Mouse (Mus musculus): ENCODE data around the gene Chmp2b. TPM values are rescaled to one million over a fixed set of nuclear protein-coding genes. Genes with fewer than 3 reads are reported as not detected.

Chmp2b gene
- polyA plus RNA-seq (2014; fragmentation: Nextera tagmentation; extraction: Ambion mirVana): 153 and 154 TPM in 2 replicates

GRCm38 (mm10) chr16:65561963-65562863 lies at the start of gene Chmp2b:
Gene Chmp2b, minus strand, starts transcription at chr16:65562726.
- peak within 1 kb of the TSS; percentile 75 for H3K27ac ChIP-seq
- peak within 1 kb of the TSS; percentile 59 for H3K4me2 ChIP-seq (replicated peaks)
- DNase-seq (ENCODE audit: low spot score) (peak; percentile 91), ATAC-seq (ENCODE audit: low FRiP score) (peak; percentile 95)
- 0 out of 2 replicates have a peak, but pooled peaks cover 10% of the 10 kb centered on the region for H3K4me1 ChIP-seq (replicated peaks; ENCODE audit: control insufficient read depth, insufficient read depth, low read length)
- no peaks in the 10 kb centered on the region for H3K36me3 ChIP-seq (replicated peaks; ENCODE audit: control insufficient read depth, insufficient read depth)
- H3K9me3 ChIP-seq (ENCODE audit: control insufficient read depth, low read length): no peaks in the 10 kb centered on the region
- under 1% methylated on average over 68 of the region's 69 CpGs for WGBS
- H3K9ac ChIP-seq: peak within 1 kb of the TSS; percentile 86
- H3K4me3 ChIP-seq (replicated peaks; ENCODE audit: low read length): peak within 1 kb of the TSS; percentile 88
- no peaks in the 10 kb centered on the region for H3K27me3 ChIP-seq (ENCODE audit: control insufficient read depth, insufficient read depth, low read length)

GRCm38 (mm10) chr16:65611678-65612077 lies 49.2 kb upstream of the Chmp2b start:
- no peaks in the 10 kb centered on the region for H3K27me3 ChIP-seq (ENCODE audit: control insufficient read depth, insufficient read depth, low read length)
- ATAC-seq (ENCODE audit: low FRiP score): no peak
- H3K4me1 ChIP-seq (replicated peaks; ENCODE audit: control insufficient read depth, insufficient read depth, low read length): no peaks in the 10 kb centered on the region
- no peaks in the 10 kb centered on the region for H3K36me3 ChIP-seq (replicated peaks; ENCODE audit: control insufficient read depth, insufficient read depth)
- DNase-seq (ENCODE audit: low spot score): no peak
- H3K4me3 ChIP-seq (replicated peaks; ENCODE audit: low read length): no peak overlapping the region
- H3K9me3 ChIP-seq (ENCODE audit: control insufficient read depth, low read length): no peaks in the 10 kb centered on the region
- H3K27ac ChIP-seq: no peak overlapping the region
- H3K4me2 ChIP-seq (replicated peaks): no peak overlapping the region
- 97% methylated on average over 1 of the region's 1 CpGs for WGBS
- no peak overlapping the region for H3K9ac ChIP-seq

- Histone ChIP-seq H3K4me3 (replicated peaks; ENCODE audit: low read length) (no peak overlapping the region), H3K9ac (no peak overlapping the region), H3K27ac (no peak overlapping the region), H3K36me3 (replicated peaks; ENCODE audit: control insufficient read depth, insufficient read depth) (no peaks in the 10 kb centered on the region), H3K9me3 (ENCODE audit: control insufficient read depth, low read length) (no peaks in the 10 kb centered on the region), H3K4me1 (replicated peaks; ENCODE audit: control insufficient read depth, insufficient read depth, low read length) (0 out of 2 replicates have a peak, but pooled peaks cover 2% of the 10 kb centered on the region), H3K27me3 (ENCODE audit: control insufficient read depth, insufficient read depth, low read length) (no peaks in the 10 kb centered on the region), H3K4me2 (replicated peaks) (no peak overlapping the region)
- 84% methylated on average over 4 of the region's 4 CpGs for WGBS
- no peak for ATAC-seq (ENCODE audit: low FRiP score)
- no peak for DNase-seq (ENCODE audit: low spot score)
Observed at GRCm38 (mm10) chr16:65600798-65601197, 38.3 kb upstream of the Chmp2b start.

GRCm38 (mm10) chr16:65586111-65586865 lies 23.8 kb upstream of the Chmp2b start:
- Histone ChIP-seq H3K27me3 (ENCODE audit: control insufficient read depth, insufficient read depth, low read length) (no peaks in the 10 kb centered on the region), H3K9me3 (ENCODE audit: control insufficient read depth, low read length) (no peaks in the 10 kb centered on the region), H3K36me3 (replicated peaks; ENCODE audit: control insufficient read depth, insufficient read depth) (no peaks in the 10 kb centered on the region), H3K4me3 (replicated peaks; ENCODE audit: low read length) (no peak overlapping the region), H3K27ac (no peak overlapping the region), H3K4me2 (replicated peaks) (no peak overlapping the region), H3K4me1 (replicated peaks; ENCODE audit: control insufficient read depth, insufficient read depth, low read length) (no peaks in the 10 kb centered on the region), H3K9ac (no peak overlapping the region)
- DNase-seq (ENCODE audit: low spot score): no peak
- no peak for ATAC-seq (ENCODE audit: low FRiP score)
- 61% methylated on average over 7 of the region's 7 CpGs for WGBS

- DNase-seq (ENCODE audit: low spot score): no peak
- no peaks in the 10 kb centered on the region for H3K4me1 ChIP-seq (replicated peaks; ENCODE audit: control insufficient read depth, insufficient read depth, low read length)
- ATAC-seq (ENCODE audit: low FRiP score): no peak
- no peak overlapping the region for H3K9ac ChIP-seq
- no peaks in the 10 kb centered on the region for H3K36me3 ChIP-seq (replicated peaks; ENCODE audit: control insufficient read depth, insufficient read depth)
- no peak overlapping the region for H3K4me3 ChIP-seq (replicated peaks; ENCODE audit: low read length)
- H3K9me3 ChIP-seq (ENCODE audit: control insufficient read depth, low read length): no peaks in the 10 kb centered on the region
- H3K27me3 ChIP-seq (ENCODE audit: control insufficient read depth, insufficient read depth, low read length): no peaks in the 10 kb centered on the region
- no peak overlapping the region for H3K27ac ChIP-seq
- H3K4me2 ChIP-seq (replicated peaks): no peak overlapping the region
- 91% methylated on average over 2 of the region's 2 CpGs for WGBS
Observed at GRCm38 (mm10) chr16:65585699-65586098, 23.2 kb upstream of the Chmp2b start.

GRCm38 (mm10) chr16:65577298-65578029 lies 14.9 kb upstream of the Chmp2b start:
- H3K4me1 ChIP-seq (replicated peaks; ENCODE audit: control insufficient read depth, insufficient read depth, low read length): peaks cover 5% of the 10 kb centered on the region; the same call in 1 of the 2 replicates
- H3K9ac ChIP-seq: no peak overlapping the region
- H3K4me2 ChIP-seq (replicated peaks): no peak overlapping the region
- no peaks in the 10 kb centered on the region for H3K27me3 ChIP-seq (ENCODE audit: control insufficient read depth, insufficient read depth, low read length)
- 37% methylated on average over 6 of the region's 6 CpGs for WGBS
- DNase-seq (ENCODE audit: low spot score) (no peak), ATAC-seq (ENCODE audit: low FRiP score) (no peak)
- no peak overlapping the region for H3K4me3 ChIP-seq (replicated peaks; ENCODE audit: low read length)
- H3K27ac ChIP-seq: no peak overlapping the region
- H3K9me3 ChIP-seq (ENCODE audit: control insufficient read depth, low read length): no peaks in the 10 kb centered on the region
- no peaks in the 10 kb centered on the region for H3K36me3 ChIP-seq (replicated peaks; ENCODE audit: control insufficient read depth, insufficient read depth)

- DNase-seq (ENCODE audit: low spot score) (no peak), ATAC-seq (ENCODE audit: low FRiP score) (no peak)
- Histone ChIP-seq H3K4me3 (replicated peaks; ENCODE audit: low read length) (no peak overlapping the region), H3K9ac (no peak overlapping the region), H3K27ac (no peak overlapping the region), H3K9me3 (ENCODE audit: control insufficient read depth, low read length) (no peaks in the 10 kb centered on the region), H3K36me3 (replicated peaks; ENCODE audit: control insufficient read depth, insufficient read depth) (no peaks in the 10 kb centered on the region), H3K27me3 (ENCODE audit: control insufficient read depth, insufficient read depth, low read length) (no peaks in the 10 kb centered on the region), H3K4me1 (replicated peaks; ENCODE audit: control insufficient read depth, insufficient read depth, low read length) (no peaks in the 10 kb centered on the region), H3K4me2 (replicated peaks) (no peak overlapping the region)
- 79% methylated on average over 4 of the region's 4 CpGs for WGBS
Observed at GRCm38 (mm10) chr16:65568853-65569252, 6.3 kb upstream of the Chmp2b start.

- 0 out of 2 replicates have a peak, but pooled peaks cover 5% of the 10 kb centered on the region for H3K4me1 ChIP-seq (replicated peaks; ENCODE audit: control insufficient read depth, insufficient read depth, low read length)
- no peak overlapping the region for H3K4me3 ChIP-seq (replicated peaks; ENCODE audit: low read length)
- no peak overlapping the region for H3K9ac ChIP-seq
- 85% methylated on average over 1 of the region's 1 CpGs for WGBS
- ATAC-seq (ENCODE audit: low FRiP score): no peak
- H3K27me3 ChIP-seq (ENCODE audit: control insufficient read depth, insufficient read depth, low read length): no peaks in the 10 kb centered on the region
- no peak overlapping the region for H3K27ac ChIP-seq
- no peaks in the 10 kb centered on the region for H3K36me3 ChIP-seq (replicated peaks; ENCODE audit: control insufficient read depth, insufficient read depth)
- no peak for DNase-seq (ENCODE audit: low spot score)
- H3K9me3 ChIP-seq (ENCODE audit: control insufficient read depth, low read length): no peaks in the 10 kb centered on the region
- no peak overlapping the region for H3K4me2 ChIP-seq (replicated peaks)
Observed at GRCm38 (mm10) chr16:65564951-65565350, 2.4 kb upstream of the Chmp2b start.

- H3K4me2 ChIP-seq (replicated peaks): no peak overlapping the region
- H3K27ac ChIP-seq: no peak overlapping the region
- no peak overlapping the region for H3K4me3 ChIP-seq (replicated peaks; ENCODE audit: low read length)
- H3K9me3 ChIP-seq (ENCODE audit: control insufficient read depth, low read length): no peaks in the 10 kb centered on the region
- H3K36me3 ChIP-seq (replicated peaks; ENCODE audit: control insufficient read depth, insufficient read depth): no peaks in the 10 kb centered on the region
- H3K27me3 ChIP-seq (ENCODE audit: control insufficient read depth, insufficient read depth, low read length): no peaks in the 10 kb centered on the region
- WGBS: 67% methylated on average over 8 of the region's 8 CpGs
- DNase-seq (ENCODE audit: low spot score) (no peak), ATAC-seq (ENCODE audit: low FRiP score) (no peak)
- no peak overlapping the region for H3K9ac ChIP-seq
- H3K4me1 ChIP-seq (replicated peaks; ENCODE audit: control insufficient read depth, insufficient read depth, low read length): 0 out of 2 replicates have a peak, but pooled peaks cover 8% of the 10 kb centered on the region
Observed at GRCm38 (mm10) chr16:65564306-65564705, 1.8 kb upstream of the Chmp2b start.
